Mouse (Mus musculus) liver, embryonic 11.5 days (tissue): ENCODE measurements around the gene Klhl11. TPM values are rescaled to one million over a fixed set of nuclear protein-coding genes. Genes with fewer than 3 reads are reported as not detected.
A peak's percentile ranks its signal among the peaks of the same experiment; 100 is the strongest.

Experiments
- ATAC-seq: fragments of 200-750 bp; cut with Nextera tagmentation; replicated peaks from 2 replicates; pipeline ENCODE4 v1.8.0; 2017; ENCODE audit warnings: moderate number of reproducible peaks, mild to moderate bottlenecking, moderate TSS enrichment, moderate library complexity; ENCODE audit not compliant: low FRiP score
- DNase-seq: peaks from one replicate; pipeline ENCODE4 v3.0.0-alpha.2; 2017; ENCODE audit warnings: low spot score
- H3K27ac ChIP-seq: fragments of 300-500 bp; sonication (generic); 2 replicates; pipeline ENCODE4 v1.5.1; 2014; ENCODE audit warnings: mild to moderate bottlenecking, low read depth, low read length, control low read depth
- H3K27me3 ChIP-seq: fragments of 300-500 bp; sonication (generic); replicated peaks from 2 replicates; pipeline ENCODE4 v1.6.1; 2014; ENCODE audit warnings: low read length, mixed read lengths; ENCODE audit not compliant: control insufficient read depth, insufficient read depth
- H3K36me3 ChIP-seq: fragments of 300-500 bp; sonication (generic); 2 replicates; pipeline ENCODE4 v1.6.1; 2014; ENCODE audit warnings: mild to moderate bottlenecking, low read length, moderate library complexity, mixed read lengths; ENCODE audit not compliant: control insufficient read depth, insufficient read depth
- H3K4me1 ChIP-seq: fragments of 300-500 bp; sonication (generic); replicated peaks from 2 replicates; pipeline ENCODE4 v1.6.1; 2014; ENCODE audit warnings: low read length, mixed read lengths; ENCODE audit not compliant: control insufficient read depth, insufficient read depth
- H3K4me2 ChIP-seq: fragments of 300-500 bp; sonication (generic); 2 replicates; pipeline ENCODE4 v1.6.1; 2014; ENCODE audit warnings: mild to moderate bottlenecking, control low read depth, moderate library complexity
- H3K4me3 ChIP-seq: fragments of 300-500 bp; sonication (generic); 2 replicates; pipeline ENCODE4 v1.5.1; 2014; ENCODE audit warnings: low read depth, low read length, control low read depth
- H3K9ac ChIP-seq: fragments of 300-500 bp; sonication (generic); 2 replicates; pipeline ENCODE4 v1.6.1; 2014; ENCODE audit warnings: low read depth, low read length, control low read depth
- H3K9me3 ChIP-seq: fragments of 300-500 bp; sonication (generic); 2 replicates; pipeline ENCODE4 v1.6.1; 2016; ENCODE audit warnings: low read length, inconsistent platforms, mixed read lengths; ENCODE audit not compliant: control insufficient read depth
- WGBS: fragments of 180-500 bp; shearing (Covaris S2); extraction: QIAGEN DNeasy Blood & Tissue Kit; methylation state at CpG from one replicate; pipeline ENCODE4 v1.1.7; 2014; 5-methylcytosine and 5-hydroxymethylcytosine counted together
- polyA plus RNA-seq: library from polyadenylated mRNA; unstranded; fragments of >200 nt; fragmentation: Nextera tagmentation; extraction: Ambion mirVana; gene quantifications from 2 replicates; pipeline ENCODE4 v1.2.1, GENCODE M21; 2014

Gene Klhl11
- polyA plus RNA-seq: 6.3 and 6.7 TPM in 2 replicates

- peak; percentile 93 for ATAC-seq
- Histone ChIP-seq H3K36me3 (peaks cover 4% of the 10 kb centered on the region; the same call in 1 of the 2 replicates), H3K4me3 (peak within 1 kb of the TSS; percentile 98), H3K4me2 (peak within 1 kb of the TSS; percentile 75), H3K9me3 (no peaks in the 10 kb centered on the region), H3K27me3 (no peaks in the 10 kb centered on the region), H3K4me1 (peaks cover 18% of the 10 kb centered on the region), H3K9ac (peak within 1 kb of the TSS; percentile 96), H3K27ac (peak within 1 kb of the TSS; percentile 70)
- under 1% methylated on average over 83 of the region's 83 CpGs for WGBS
- DNase-seq: peak; percentile 88
Observed at GRCm38 (mm10) chr11:100472197-100472934, at the start of gene Klhl11. TSS of gene Klhl11 (minus strand) at chr11:100472741.

GRCm38 (mm10) chr11:100520838-100521237 is 48.3 kb upstream of the Klhl11 start:
- 81% methylated on average over 15 of the region's 15 CpGs for WGBS
- Histone ChIP-seq H3K9ac (no peak overlapping the region), H3K27ac (no peak overlapping the region), H3K36me3 (peaks cover 61% of the 10 kb centered on the region), H3K4me3 (no peak overlapping the region), H3K27me3 (no peaks in the 10 kb centered on the region), H3K4me2 (no peak overlapping the region), H3K9me3 (no peaks in the 10 kb centered on the region), H3K4me1 (peaks cover 15% of the 10 kb centered on the region)
- no peak for ATAC-seq
- no peak for DNase-seq

DNA sequence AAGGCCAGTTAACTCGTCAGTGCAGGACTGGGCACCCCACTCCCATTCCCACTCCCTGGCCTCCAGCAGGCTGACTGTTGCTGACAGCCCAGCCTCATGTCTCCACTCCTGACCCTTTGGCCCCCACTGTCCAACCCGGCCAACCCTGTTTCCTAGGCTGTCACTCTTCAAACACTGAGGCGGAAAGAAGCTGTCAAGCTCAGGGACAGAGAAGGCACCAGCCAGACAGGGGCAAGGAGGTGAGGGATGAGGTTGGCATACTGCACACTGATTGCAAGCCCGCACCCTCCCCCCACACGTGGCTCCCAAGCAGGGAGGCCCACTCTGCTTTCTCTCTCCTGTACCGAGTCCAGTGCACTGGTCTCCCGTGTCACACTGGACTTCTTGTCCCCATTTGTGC is 46.6 kb upstream of the Klhl11 start:
- Histone ChIP-seq H3K27ac (no peak overlapping the region), H3K4me2 (no peak overlapping the region), H3K4me3 (no peak overlapping the region), H3K9me3 (no peaks in the 10 kb centered on the region), H3K27me3 (no peaks in the 10 kb centered on the region), H3K4me1 (peaks cover 3% of the 10 kb centered on the region; the same call in 1 of the 2 replicates), H3K36me3 (peaks cover 75% of the 10 kb centered on the region), H3K9ac (no peak overlapping the region)
- WGBS: 71% methylated on average over 7 of the region's 7 CpGs
- DNase-seq: no peak
- ATAC-seq: no peak; the same call in 1 of the 2 replicates

DNA sequence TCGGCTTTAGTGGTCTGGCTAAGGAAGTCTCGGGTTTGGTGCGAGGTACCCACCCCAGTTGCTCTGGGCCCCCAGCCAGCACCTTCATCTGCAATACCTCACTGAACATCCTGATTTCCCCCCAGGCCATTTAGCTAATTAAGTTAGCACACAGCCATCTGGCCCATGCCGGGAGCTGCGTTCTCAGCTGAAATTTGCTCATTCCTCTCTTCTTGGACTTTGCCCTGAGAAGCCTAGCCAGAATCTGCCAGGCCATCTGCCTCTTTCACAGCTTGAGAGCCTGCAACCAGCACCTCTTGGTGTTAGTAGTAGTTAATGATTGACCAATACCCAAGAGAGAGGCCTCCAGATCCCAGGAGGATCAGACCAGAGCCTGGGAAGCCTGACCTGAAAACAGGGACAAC is 45.6 kb upstream of the Klhl11 start:
- 77% methylated on average over 5 of the region's 5 CpGs for WGBS
- Histone ChIP-seq H3K4me1 (peaks cover 3% of the 10 kb centered on the region; the same call in 1 of the 2 replicates), H3K4me2 (no peak overlapping the region), H3K27ac (no peak overlapping the region; the same call in 1 of the 2 replicates), H3K27me3 (no peaks in the 10 kb centered on the region), H3K36me3 (peaks cover 79% of the 10 kb centered on the region), H3K9me3 (no peaks in the 10 kb centered on the region), H3K9ac (no peak overlapping the region), H3K4me3 (no peak overlapping the region)
- ATAC-seq (no peak), DNase-seq (no peak)

DNA sequence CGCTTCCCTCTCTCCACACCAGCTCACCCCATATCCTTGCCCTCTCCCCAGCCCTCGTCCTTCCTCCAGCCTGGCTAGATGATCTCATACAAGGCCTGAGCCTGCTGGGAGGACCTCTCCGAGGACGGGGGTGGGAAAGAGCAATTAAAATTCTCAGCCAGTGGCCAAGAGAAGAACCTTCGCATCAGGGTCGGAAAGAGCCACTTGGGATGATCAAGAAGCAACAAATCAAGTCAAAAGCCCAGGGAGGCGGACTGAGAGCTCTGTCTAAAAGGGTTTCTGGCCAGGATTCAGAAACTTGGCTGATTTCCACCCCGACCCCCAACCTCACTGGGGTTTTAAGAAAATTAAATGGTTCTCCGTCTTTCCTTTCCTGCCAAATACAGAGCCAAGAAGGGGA is 43.8 kb upstream of the Klhl11 start:
- no peak for ATAC-seq
- Histone ChIP-seq H3K9me3 (no peaks in the 10 kb centered on the region), H3K4me2 (no peak overlapping the region), H3K27me3 (no peaks in the 10 kb centered on the region), H3K36me3 (peaks cover 75% of the 10 kb centered on the region), H3K4me1 (peaks cover 3% of the 10 kb centered on the region; the same call in 1 of the 2 replicates), H3K9ac (no peak overlapping the region), H3K27ac (no peak overlapping the region), H3K4me3 (no peak overlapping the region)
- 82% methylated on average over 9 of the region's 9 CpGs for WGBS
- DNase-seq: no peak

DNA sequence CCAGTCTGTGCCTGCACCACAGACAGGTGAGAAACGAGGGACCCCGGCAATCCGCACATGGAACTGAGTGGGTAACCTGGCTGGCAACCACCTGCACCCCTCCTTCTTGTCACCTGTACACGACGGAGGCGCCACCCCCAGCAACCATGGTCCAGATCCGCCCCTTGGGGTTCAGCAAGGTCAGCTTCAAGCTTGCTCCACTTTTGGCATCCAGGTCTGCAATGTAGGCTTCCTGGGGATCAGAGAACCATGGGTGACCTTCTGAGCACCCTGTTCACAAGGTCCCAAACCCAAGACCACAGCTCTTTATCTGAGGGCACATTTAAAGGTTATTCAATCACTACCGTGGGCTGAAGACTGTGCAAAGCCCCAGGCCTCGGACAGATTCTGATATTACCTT is 43.2 kb upstream of the Klhl11 start:
- 90% methylated on average over 9 of the region's 9 CpGs for WGBS
- Histone ChIP-seq H3K4me3 (no peak overlapping the region), H3K9me3 (no peaks in the 10 kb centered on the region), H3K27ac (no peak overlapping the region), H3K4me2 (no peak overlapping the region), H3K27me3 (no peaks in the 10 kb centered on the region), H3K36me3 (peaks cover 74% of the 10 kb centered on the region), H3K4me1 (peaks cover 3% of the 10 kb centered on the region; the same call in 1 of the 2 replicates), H3K9ac (no peak overlapping the region)
- ATAC-seq (no peak), DNase-seq (no peak)

GRCm38 (mm10) chr11:100515061-100515460 is 42.5 kb upstream of the Klhl11 start:
- no peak overlapping the region for H3K9ac ChIP-seq
- H3K4me2 ChIP-seq: no peak overlapping the region
- 92% methylated on average over 9 of the region's 9 CpGs for WGBS
- DNase-seq (no peak), ATAC-seq (no peak)
- H3K27me3 ChIP-seq: no peaks in the 10 kb centered on the region
- no peak overlapping the region for H3K27ac ChIP-seq
- peaks cover 74% of the 10 kb centered on the region for H3K36me3 ChIP-seq
- no peaks in the 10 kb centered on the region for H3K9me3 ChIP-seq
- peaks cover 3% of the 10 kb centered on the region; the same call in 1 of the 2 replicates for H3K4me1 ChIP-seq
- no peak overlapping the region for H3K4me3 ChIP-seq

GRCm38 (mm10) chr11:100513716-100514115 is 41.2 kb upstream of the Klhl11 start:
- Histone ChIP-seq H3K4me3 (no peak overlapping the region), H3K9me3 (no peaks in the 10 kb centered on the region), H3K27ac (no peak overlapping the region), H3K4me1 (no peaks in the 10 kb centered on the region), H3K4me2 (no peak overlapping the region), H3K36me3 (peaks cover 68% of the 10 kb centered on the region), H3K9ac (no peak overlapping the region), H3K27me3 (no peaks in the 10 kb centered on the region)
- DNase-seq: no peak
- WGBS: 89% methylated on average over 10 of the region's 10 CpGs
- ATAC-seq: no peak

DNA sequence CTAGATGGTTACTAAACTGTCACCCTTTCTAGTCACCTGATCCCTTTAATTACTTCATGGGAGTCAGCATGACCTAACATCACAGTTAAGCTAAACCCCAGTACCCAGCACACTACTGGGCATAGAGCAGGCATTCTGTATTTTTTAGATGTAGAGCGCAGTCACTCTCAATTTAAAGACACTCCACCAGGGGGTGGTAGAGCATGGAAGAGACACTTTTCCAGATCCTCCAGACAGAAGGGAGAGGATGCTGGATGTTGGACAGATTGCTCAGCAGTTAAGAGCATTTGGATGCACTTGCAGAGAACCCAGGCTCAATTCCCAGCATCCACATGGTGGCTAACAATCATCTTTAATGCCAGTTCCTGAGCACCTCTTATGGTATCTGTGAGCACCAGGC is 39.8 kb upstream of the Klhl11 start:
- 95% methylated on average over 1 of the region's 1 CpGs for WGBS
- Histone ChIP-seq H3K9ac (no peak overlapping the region), H3K4me2 (no peak overlapping the region), H3K36me3 (peaks cover 64% of the 10 kb centered on the region), H3K4me1 (no peaks in the 10 kb centered on the region), H3K9me3 (no peaks in the 10 kb centered on the region), H3K27ac (no peak overlapping the region), H3K27me3 (no peaks in the 10 kb centered on the region), H3K4me3 (no peak overlapping the region)
- ATAC-seq (no peak), DNase-seq (no peak)
